19 mouse cellular contexts compared by ENCODE assay signal in genomic region chr14:14607074-14607473, GRCm38 (mm10).
"Had no signal": no experiment of that assay in that cellular context is flagged by ENCODE, and none has a peak within 500 bp of the region (broad histone marks: within the 10 kb centered on the region; RNA-seq: fewer than 3 reads in every experiment).

No protein-coding gene starts in this region.

- H3K4me2 ChIP-seq: kidney, embryonic 15.5 days; limb, embryonic 13.5 days; liver, embryonic 13.5 days; midbrain, embryonic 12.5 days; midbrain, embryonic 15.5 days; neural tube, embryonic 12.5 days; neural tube, embryonic 15.5 days; stomach, embryonic 15.5 days had no signal

- H3K4me3 ChIP-seq: kidney, embryonic 15.5 days; limb, embryonic 10.5 days; limb, embryonic 13.5 days; liver, embryonic 13.5 days; midbrain, embryonic 12.5 days; midbrain, embryonic 15.5 days; neural tube, embryonic 12.5 days; neural tube, embryonic 15.5 days; stomach, embryonic 15.5 days had no signal

- H3K9ac ChIP-seq: kidney, embryonic 15.5 days; limb, embryonic 13.5 days; liver, embryonic 13.5 days; midbrain, embryonic 12.5 days; midbrain, embryonic 15.5 days; neural tube, embryonic 12.5 days; neural tube, embryonic 15.5 days; stomach, embryonic 15.5 days had no signal

- H3K36me3 ChIP-seq: kidney, embryonic 15.5 days; limb, embryonic 10.5 days; limb, embryonic 13.5 days; liver, embryonic 13.5 days; midbrain, embryonic 12.5 days; midbrain, embryonic 15.5 days; neural tube, embryonic 12.5 days; neural tube, embryonic 15.5 days; stomach, embryonic 15.5 days had no signal

- ATAC-seq: midbrain, embryonic 15.5 days had no signal

- H3K4me1 ChIP-seq: limb, embryonic 13.5 days; liver, embryonic 13.5 days; midbrain, embryonic 12.5 days; midbrain, embryonic 15.5 days; neural tube, embryonic 12.5 days; neural tube, embryonic 15.5 days; stomach, embryonic 15.5 days had no signal

- H3K9me3 ChIP-seq: kidney, embryonic 15.5 days; limb, embryonic 10.5 days; limb, embryonic 13.5 days; liver, embryonic 13.5 days; midbrain, embryonic 12.5 days; midbrain, embryonic 15.5 days; neural tube, embryonic 12.5 days; neural tube, embryonic 15.5 days; stomach, embryonic 15.5 days had no signal

- H3K27ac ChIP-seq: kidney, embryonic 15.5 days; limb, embryonic 10.5 days; limb, embryonic 13.5 days; liver, embryonic 13.5 days; macrophage; midbrain, embryonic 12.5 days; midbrain, embryonic 15.5 days; neural tube, embryonic 12.5 days; neural tube, embryonic 15.5 days; stomach, embryonic 15.5 days had no signal

- DNase-seq: kidney, adult 8-10 months; kidney, postnatal 10 days; kidney, postnatal 36 days; liver; liver, embryonic 13.5 days; lung, adult 2 months; right cerebral cortex, adult 18-20 months; right cerebral cortex, postnatal 14 days; right cerebral cortex, postnatal 4 days; thymus, postnatal 25 days had no signal

- H3K27me3 ChIP-seq: kidney, embryonic 15.5 days; limb, embryonic 13.5 days; liver, embryonic 13.5 days; midbrain, embryonic 12.5 days; midbrain, embryonic 15.5 days; neural tube, embryonic 12.5 days; neural tube, embryonic 15.5 days; stomach, embryonic 15.5 days had no signal
